Mouse (Mus musculus): ENCODE data around the gene Fbxl17.

- no peak for TF ChIP-seq E2F4 (IDR thresholded peaks at IDR 0.05; ENCODE audit: insufficient read depth)
- TF ChIP-seq USF1 (IDR thresholded peaks at IDR 0.05; ENCODE audit: low read depth) = no peak
- no peak for TF ChIP-seq POLR2A (IDR thresholded peaks at IDR 0.05; ENCODE audit: insufficient read length, low read depth)
- TF ChIP-seq MAX (IDR thresholded peaks at IDR 0.05; ENCODE audit: low read depth) = no peak
- no peak for TF ChIP-seq TCF3 (IDR thresholded peaks at IDR 0.05; ENCODE audit: insufficient read length, low read depth)
- TF ChIP-seq SRF (IDR thresholded peaks at IDR 0.05; ENCODE audit: control insufficient read depth, insufficient read length, low read depth) = no peak
Observed at GRCm38 (mm10) chr17:63369631-63370310, 130.0 kb downstream of the Fbxl17 start.

Data from myocyte (in vitro differentiated cells).